Mouse (Mus musculus) cerebellum, adult 18-20 months (tissue): Measurements from ENCODE around the gene Golm1.
A peak's percentile ranks its signal among the peaks of the same experiment; 100 is the strongest.
"Not testable (repeated sequence)": the region's sequence is repeated elsewhere in the genome, so short reads cannot be mapped to it uniquely, and the experiment has no call there.

ENCODE experiments used
- DNase-seq, 2 experiments: peaks; one replicate each; pipeline ENCODE4 v3.0.0; 2021

The Golm1 gene

DNA sequence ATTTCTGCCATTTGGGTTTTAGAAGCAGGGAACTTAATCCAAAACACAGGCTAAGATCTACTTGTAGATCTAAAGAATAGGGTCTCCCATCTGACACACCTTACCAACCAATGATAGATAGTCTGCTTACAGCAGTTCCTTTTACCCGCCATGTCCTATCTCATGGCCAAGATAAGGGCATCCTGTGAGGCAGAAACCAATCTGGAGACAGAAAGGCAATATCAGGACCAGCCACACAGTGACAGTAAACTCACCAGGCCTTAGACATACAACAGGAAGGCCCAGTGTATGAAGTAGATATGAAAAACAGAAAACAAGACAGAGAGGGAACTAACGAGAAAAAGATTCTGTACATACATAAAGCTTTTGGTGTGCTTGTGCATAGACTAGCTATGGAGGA lies 32.8 kb downstream of the Golm1 start:
- no peak for DNase-seq

DNA sequence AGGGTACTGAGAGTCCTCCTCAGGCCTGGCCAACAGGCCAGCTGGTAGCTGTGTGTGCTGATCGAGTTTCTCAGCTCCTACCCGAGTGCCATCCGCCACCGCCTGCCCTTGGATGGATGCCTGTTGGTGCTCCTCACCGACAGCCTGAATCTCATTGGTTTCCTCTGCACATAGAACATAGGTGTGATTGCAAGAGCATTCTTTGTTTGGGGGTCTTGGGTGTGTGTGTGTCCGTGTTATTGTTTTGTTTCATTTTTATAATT lies 35.5 kb downstream of the Golm1 start:
- peak; percentile 89 to 93 for DNase-seq

DNA sequence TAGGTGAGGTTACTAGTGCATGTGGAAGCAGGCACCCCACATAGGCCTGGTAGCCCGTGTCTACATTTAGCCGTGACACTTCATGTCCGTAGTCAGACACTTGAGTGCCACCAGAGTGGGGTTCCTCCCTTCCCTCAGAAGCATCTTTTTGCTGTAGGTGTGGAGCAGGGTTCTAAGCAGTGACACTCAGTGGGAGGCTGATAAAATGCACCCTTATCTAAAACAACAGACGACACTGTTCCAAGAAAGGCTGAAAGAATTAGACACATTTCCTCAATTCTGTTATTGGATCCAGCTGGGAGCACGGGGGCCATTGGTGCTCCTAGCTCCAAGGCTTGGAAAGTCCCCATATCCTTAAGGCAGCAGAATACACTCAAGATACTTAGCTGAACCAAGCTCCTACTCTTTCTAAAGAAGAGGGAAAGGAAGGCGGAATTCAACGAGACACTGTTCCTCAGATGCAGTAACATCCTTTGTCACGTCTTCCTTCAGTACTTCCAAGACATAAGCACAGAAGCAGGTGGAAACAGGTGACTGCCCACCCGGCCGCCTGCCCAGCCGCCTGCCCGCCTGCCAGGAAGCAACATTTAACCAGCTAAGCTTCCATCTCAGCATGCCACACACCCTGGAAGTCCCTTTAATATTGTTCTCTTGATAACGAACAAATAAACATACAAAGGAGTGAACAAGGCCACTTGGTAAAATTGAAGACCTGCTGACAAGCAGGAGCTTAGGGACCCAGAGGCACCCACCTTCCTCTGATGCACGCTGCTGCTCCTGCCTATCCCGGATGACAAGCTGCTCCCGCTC lies 36.0 kb downstream of the Golm1 start:
- DNase-seq, result peak in 1 of 2 experiments; percentile 45

DNA sequence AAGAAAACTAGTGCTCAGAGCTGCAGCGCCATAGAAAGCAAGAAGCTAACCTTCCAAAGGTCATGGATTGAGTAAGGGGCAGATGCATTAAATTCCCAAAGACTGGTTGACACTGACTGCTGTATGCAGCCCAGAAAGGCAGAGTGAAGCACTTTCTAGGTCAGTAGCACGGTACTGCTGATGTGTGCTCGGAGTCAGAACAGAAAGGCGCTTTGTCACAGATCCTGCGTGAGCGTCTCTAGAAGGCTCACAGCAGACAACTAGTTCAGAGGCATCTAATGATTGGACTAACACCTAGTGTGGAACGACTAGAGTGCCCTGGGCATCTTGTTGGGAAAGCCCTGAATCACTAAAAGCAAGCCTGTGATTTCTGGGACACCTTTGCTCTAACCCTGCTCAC lies 37.8 kb downstream of the Golm1 start:
- DNase-seq, result no peak

DNA sequence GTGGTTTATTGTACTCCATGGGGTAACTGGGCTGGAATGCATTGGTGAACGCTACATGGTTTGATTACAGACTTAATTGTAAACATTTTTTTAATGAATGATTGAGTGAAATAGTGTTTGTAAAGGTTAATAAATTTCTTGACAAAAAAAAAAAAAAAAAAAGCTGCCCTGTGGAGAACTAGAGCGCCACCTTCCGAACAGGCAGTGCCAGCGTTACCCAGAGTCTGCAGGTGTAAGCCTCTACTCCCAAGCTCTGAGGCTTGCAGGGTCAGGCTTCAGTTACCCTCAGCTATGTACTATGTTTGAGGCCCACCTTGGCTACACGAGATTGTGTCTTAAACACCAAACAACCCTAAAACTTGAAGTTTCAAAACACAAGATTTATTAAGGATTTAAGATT lies 41.0 kb downstream of the Golm1 start:
- no peak for DNase-seq

DNA sequence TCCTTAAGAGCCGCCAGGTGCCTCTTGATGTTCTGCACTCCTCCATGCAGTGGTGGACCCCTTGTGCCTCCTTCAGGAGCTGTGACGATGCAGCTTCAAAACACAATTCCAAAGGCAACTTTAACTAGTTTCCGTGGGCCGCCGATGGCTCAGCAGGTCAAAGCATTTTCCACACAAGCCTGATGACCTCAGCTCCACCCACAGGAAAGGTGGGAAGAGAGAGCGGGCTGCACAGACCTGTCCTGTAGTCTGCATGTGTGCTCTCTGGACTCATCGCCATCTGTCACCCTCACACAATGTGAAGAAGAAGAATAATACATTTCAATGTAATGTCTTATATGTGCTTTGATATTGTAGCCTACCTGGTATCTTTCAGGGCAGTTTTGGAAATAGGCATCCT lies 48.9 kb downstream of the Golm1 start:
- peak; percentile 56 to 66 for DNase-seq

DNA sequence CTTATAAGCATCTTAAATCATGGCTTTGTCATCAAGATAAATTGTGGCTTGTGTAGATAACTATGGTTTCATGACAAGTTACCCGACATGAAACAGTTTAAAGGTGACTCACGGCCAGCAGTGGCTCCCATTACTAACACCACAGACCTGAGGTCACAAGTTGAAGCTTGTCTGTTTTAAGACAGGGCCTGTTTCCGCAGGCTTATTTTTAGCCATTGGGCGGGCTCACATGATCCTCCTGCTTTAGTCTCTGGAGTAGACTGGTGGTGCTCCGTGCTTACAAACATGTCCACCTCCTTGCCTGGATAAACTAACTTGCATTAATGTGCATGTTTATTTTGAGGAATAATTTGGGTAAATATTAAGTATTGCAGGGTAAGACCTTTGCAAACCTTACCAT lies 50.7 kb downstream of the Golm1 start:
- DNase-seq, result no peak

DNA sequence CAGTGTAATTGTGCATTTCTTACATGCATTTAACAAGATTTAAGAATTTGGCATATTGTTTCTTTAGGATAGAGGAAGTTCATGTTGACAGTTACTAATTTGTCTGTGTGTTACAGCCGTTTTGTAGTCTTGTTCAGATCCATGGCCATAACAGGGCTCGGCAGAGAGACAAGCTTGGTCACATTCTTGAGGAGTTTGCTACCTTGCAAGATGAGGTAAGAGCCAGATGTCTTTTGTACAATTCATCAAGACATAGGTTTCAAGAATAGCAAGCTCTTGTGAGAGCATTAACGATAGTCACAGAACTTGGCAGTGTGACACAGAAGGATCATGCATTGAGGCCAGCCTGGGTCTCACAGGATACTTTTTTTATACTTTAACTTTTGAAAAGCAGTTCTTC lies 51.2 kb downstream of the Golm1 start:
- DNase-seq, result no peak

DNA sequence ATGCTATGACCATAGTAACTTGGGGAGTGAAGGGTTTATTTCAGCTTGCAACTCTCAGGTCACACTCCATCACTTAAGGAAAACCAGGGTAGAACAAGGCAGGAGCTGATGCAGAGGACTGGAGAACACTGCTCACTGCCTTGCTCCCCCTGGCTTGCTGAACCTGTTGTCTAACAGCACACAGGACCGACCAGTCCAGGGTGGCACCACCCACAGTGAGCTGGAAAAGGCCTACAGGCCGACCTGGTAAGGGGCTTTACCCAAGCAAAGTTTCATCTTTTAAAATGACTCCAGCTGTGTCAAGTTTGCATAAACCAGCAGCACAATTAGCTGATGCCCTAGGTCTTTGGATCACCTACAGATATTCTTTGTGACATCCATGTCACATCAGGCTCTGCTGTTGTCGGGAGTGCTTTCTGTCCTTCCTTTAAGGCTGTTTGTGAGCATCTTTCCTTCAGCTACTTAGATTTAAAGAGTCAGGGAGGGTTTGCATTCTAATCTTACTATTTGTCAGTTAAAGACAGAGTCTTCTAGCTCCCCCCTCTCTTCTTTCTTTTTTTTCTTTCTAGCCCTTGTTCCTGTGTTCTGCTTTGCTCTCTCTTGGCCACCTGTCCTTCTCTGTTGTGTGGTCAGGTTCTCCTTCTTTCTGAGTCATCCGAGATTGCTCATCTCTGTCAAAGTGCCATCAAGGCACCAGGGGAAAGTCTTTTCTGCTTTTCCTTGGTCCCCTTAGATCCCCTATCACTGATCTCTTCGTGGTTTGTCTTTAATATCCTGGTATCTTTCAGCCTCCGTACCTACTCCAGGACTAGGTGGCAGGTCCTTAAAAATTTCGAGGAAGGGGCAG lies 53.7 kb downstream of the Golm1 start:
- no peak for DNase-seq

DNA sequence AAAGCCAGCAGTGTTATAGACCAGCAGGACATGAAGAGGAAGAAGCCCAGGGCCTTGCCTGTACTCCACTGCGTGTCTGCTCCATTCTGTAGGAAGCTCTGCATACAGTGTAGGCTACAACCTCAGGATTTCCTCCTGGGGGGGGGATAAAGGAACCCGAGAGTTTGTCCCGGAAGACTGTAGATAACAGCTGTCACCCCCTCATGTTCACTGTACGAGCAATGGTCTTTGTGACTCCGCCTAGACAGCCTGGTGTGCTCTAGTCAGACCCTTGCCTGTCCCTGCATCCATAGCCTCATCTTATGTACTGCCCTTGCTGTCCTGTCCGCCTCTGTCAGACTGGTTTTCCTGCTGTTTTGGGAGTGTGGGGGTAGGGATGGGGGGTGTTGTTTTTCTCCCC lies 57.1 kb downstream of the Golm1 start:
- no peak for DNase-seq

DNA sequence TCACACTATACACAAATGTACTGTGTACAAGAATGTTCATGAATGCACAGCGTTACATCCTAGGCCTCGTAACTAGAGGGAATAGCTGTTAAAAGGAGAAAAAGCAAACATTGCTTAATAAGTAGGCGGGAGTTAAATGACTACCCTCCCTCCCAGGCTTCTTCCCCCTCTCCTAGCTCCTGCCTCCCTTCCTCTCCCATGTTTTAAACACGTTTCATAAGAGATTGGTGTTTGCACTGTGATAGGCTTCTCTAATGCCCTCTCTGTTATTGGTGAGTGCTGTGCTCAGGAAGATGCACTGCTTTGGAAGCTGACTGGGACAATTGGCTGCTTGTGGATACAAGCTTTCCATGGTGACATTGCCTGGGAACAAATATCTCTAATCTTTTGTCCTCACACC lies 60.1 kb downstream of the Golm1 start:
- DNase-seq, result no peak

DNA sequence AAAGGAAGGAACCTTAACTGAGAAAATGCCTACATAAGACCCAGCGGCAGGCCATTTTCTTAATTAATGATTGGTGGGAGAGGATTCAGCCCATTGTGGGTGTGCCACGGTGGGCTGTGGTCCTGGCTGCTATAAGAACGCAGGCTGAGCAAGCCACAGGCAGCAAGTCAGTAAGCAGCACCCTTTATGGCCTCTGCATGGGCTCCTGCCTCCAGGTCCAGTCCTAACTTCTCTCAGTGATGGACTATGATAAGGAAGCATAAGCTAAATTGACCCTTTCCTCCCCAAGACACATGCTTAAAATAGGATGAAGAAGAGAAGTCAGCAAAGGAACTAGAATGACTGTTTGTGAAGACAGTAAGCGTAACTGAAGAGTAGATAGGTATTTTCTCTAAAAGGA lies 60.5 kb downstream of the Golm1 start:
- DNase-seq, result no peak

DNA sequence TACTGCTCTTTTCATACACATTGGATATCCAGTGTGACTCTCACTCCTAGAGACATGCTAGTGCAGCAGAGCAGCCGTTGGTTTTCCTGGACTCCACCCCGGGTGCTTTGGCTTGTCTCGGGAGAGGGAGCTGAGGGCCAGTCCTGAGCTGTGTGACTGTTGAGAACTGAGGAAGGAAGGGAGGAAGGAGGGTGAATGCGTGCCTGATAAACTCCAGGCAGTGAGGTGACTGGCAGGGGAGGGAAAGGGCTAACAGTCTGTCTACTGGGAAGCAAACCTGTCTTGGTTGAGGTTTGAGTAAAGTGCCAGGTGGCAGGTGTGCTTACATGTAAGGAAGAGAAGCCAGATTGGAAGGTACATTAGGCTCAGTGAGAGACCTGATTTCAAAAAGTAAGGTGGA lies 61.7 kb downstream of the Golm1 start:
- DNase-seq, result no peak

DNA sequence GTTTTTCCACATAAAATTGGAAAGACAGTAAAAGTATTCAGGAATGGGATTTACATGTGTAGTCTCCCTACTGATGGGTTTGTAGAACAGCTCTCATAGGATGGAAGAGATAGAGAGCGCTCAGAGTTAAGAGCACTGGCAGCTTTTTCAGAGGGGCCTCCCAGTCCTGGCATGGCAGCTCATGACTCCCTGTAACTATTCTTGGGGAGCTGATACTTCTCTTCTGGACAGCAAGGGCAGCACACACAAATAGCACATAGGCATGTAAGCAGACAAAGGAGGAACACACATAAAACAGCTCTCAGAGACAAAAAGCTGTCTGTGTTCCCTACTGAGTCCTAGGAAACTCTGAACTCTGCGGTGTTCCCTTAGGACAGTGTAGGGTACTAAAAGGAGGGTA lies 65.2 kb downstream of the Golm1 start:
- no peak for DNase-seq

DNA sequence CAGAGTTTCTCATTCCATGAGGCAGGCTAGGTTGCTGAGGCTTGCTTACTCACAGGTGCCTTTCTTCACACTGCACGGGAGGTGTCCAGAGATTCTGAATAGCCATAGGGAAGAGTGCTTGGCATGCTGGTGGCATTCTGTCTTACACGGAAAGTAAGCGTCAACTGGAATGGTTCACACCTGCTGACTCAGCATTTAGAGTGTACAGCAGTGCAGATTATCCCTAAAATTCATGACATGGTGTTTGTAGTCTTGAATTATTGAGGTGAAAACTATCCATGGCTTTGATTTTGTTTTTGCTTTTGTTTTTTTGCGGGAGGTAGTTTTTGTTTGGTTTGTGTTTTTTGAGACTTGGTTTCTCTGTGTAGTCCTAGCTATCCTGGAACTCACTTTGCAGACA lies 65.7 kb downstream of the Golm1 start:
- no peak for DNase-seq

DNA sequence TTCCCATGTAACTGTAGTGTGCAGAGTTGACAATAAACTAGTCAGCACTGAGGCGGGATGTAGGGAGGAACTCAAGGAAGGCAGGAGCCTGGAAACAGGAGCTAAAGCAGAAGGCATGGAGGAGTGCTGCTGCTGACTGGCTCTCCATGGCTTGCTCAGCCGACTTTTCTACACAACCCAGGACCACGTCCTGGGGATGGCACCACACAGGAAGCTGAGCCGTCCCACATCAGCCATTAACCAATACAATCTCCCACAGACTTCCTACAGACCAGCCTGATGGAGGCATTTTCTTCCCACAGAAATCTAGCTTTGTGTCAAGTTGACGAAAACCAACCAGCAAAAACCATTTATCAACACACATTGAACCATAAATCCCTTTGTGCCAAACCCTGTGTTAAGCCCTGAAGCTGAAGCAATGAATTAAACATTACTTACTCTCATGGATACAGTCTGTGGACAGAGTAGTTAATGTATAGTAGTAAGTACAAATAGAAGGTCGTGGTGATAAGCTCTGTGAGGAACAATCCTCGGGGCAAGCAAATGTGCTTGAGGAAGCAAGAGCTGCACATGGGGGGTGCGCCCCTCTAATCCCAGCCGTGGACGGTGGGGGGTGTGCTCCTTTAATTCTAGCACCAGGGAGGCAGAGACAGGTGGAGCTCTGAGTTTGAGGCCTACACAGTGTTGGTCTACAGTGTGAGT lies 70.2 kb downstream of the Golm1 start:
- no peak for DNase-seq

DNA sequence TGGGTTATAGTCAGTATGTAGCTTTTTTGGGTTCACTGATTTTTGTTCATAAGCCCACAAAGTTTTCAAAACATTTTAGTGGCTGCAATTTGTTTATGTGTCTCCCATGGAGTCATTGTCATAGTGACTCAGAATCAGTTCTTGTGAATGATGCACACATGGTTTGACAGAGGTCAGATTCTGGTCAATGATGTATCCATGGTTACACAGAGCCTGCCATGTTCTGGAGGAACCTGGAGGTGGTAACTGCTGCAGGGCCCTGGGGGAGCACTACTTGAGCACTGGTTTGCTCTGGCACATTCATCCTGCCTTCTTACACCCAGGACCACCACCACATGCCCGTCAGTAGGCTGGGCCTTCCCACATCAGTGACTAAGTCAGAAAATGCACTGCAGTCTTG lies 71.1 kb downstream of the Golm1 start:
- DNase-seq, result no peak

DNA sequence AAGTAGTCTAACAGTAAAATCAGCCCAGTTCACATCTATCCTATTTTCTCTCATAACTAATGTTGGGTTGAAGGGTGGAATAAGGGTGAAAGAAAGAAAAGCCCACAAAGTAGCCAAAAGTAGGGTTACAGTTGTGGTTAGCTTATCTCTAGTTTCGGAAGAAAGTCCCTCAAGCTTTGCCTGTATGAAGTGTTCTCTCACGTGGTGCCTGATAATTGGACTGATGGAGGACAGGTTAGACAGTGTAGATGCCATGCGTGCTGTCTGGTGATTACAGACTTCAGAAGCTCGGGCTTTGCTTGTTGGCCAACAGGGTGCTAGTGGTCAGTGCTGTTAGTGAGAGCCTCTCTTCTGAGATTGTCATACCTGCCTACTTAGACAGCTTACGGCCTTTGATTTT lies 72.5 kb downstream of the Golm1 start:
- no peak for DNase-seq

DNA sequence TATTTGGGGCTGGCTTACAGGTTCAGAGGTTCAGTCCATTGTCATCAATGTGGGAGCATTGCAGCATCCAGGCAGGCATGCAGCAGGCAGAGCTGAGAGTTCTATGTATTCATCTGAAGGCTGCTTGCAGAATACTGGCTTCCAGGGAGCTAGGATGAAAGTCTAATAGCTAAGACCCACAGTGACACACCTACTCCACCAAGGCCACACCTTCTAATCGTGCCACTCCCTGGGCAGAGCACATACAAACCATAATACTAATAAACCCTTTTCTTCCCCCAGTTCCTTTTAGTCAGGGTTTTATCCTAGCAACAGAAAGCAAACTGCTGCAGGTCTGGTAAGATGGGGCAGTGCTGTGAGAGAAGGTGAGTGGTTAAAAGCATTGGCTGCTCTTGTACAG lies 83.0 kb downstream of the Golm1 start:
- DNase-seq, result no peak

DNA sequence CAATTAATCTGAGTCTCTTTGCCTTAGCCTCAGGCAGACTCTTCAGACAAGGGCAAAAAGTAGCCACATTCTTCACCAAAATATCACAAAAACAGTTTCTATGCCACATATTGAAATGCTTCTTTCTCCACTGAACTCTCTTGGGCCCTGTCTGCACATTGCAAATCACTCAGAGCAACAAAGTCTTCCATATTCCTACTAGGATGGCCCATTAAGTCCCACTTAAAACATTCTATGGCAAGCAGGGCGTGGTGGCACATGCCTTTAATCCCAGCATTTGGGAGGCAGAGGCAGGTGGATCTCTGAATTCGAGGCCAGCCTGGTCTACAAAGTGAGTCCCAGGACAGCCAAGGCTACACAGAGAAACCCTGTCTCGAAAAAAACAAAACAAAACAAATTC lies 83.6 kb downstream of the Golm1 start:
- DNase-seq, result not testable (repeated sequence)

DNA sequence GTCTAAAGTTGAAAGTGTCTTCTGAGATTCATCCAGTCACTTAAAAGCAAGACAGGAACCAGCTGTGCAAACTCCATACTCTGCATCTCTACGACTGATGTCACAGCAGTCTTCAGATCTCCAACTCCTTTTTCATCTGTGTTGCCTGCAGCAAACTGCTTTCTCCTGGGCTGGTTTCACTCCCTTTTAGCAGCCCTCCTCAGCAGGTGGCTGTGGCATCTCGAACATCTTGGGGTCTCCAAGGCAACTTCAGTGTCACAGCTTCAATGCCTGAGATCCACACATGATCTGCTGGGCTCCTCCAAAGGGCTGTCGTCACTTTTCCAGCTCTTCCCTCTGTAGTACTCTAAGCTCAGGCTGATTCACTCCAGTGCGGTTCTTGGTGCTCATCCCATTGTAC lies 84.9 kb downstream of the Golm1 start:
- DNase-seq, result no peak

DNA sequence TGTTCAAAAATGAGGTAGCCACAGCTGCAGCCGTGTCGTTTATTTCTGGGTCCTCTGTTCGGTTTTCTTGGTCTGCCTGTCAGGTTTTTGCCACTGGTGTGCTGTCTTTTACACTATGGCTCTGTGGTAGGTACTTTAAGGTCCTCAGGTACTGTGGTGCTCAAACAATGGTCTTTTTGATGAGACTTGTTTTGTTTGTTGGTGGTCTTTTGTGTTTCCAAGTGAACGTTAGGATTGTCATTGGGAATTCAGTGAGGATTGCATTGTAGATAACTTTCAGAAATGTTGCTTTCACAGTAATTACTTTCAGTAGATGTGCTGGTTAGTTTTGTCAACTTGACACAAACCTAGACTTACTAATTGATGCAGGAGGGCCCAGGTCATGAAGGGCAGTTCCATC lies 85.9 kb downstream of the Golm1 start:
- DNase-seq, result no peak

DNA sequence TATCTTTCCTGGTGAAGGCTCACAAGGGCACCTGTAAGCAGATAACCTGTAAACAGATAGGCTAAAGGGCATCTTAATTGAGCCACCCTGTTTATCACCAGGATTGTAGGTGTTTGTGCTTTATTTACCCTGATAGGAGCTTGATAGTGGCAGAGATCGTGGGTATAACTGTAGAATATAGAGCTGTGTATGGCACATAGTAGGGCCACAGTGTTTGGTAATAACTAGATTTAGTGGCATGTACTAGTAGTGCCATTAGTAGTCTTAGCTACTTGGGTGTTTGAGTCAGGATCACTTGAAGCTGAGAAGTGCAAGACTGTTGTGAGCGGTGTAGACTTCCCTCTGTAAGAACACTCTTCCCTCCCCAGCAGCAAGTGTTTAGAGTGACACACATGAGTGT lies 88.4 kb downstream of the Golm1 start:
- no peak for DNase-seq

DNA sequence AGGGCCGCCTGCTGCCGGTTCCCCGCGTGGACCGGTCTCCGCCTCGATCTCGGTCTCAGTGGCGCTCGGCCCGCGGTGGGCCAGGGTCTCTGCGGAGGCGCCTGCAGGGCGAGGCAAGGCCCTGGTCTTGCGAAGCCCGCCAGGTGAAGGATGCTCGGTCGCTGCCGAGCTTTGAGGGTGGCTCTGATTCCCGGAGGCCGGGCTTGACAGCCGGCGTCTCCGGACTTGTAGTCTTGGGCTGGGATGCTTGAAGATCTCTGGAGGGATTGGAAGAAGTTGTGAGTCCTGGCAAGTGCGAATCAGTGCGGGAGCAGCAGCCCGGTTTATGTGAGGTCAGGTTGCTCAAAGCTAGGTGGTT lies 90.0 kb downstream of the Golm1 start:
- DNase-seq, result peak in 1 of 2 experiments; percentile 46
